Mouse (Mus musculus): ENCODE data around the gene Ecm1.
"Not testable (repeated sequence)": the region's sequence is repeated elsewhere in the genome, so short reads cannot be mapped to it uniquely, and the experiment has no call there.

Gene Ecm1

DNA sequence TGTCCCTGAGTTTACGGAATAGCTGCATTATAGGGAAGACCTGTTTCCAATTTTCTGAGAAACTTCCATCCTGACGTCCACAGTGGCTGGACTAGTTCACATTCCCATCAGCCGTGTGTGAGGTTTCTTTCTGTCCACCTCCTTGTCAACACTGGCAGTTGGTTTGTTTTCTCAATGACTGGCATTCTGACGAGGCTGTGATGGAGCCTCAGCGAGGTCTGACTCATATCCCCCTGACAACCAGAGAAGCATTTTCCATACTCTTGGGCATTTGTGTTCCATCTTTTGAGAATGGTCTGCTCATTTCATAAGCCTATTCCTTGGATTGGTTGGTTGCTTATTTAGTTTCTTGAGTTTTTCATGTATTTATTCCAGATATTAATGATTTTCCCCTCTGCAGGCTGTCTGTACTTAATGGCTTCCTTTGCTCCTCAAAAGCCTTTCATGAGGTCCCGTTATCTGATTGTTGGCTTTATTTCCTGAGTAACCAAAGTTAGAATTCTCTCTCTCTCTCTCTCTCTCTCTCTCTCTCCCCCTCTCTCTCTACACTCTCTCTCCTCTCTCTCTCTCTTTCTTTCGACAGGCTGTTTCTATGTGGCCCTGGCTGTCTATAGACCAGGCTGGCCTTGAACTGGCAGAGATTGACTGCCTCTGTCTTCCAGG lies 12.5 kb downstream of the Ecm1 start:
- no peak for DNase-seq (ENCODE audit: low read depth, low spot score)

DNA sequence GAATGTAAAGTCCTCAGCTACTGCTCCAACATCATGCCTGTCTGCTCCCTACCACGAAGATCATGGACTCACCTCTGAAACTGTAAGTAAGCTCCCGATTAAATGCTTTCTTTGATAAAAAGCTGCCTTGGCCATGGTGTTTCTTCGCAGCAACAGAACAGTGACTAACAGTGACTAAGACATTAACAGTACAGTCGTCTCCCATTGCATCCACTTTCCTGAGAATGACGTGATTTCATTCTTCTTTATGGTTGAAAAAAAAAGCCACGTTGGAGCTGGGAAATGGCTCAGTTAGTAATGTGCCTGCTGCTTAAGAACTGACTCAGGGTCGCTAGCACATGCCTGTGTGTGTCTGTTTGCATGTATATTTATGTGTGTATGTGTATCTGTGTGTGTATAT lies 13.5 kb downstream of the Ecm1 start:
- DNase-seq (ENCODE audit: low read depth, low spot score): no peak

DNA sequence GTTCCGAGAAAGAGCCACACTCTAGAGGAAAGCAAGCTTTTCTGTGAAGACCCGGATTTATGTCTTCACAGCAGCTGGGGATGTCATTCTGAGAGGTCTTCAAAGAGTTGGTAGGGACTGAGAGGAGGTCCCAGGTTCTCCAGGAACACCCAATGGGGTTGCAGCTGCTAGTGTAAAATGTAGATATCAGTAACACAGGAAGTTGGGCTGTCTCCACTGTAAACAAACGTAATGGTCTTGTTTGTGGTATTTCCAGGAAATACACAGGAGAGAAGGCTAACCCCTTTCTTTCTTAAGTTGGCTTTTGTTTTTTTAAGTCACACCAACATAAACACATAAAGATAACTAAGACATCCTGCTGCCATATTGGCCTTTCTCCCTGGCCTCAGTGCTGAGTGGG lies 17.0 kb downstream of the Ecm1 start:
- no peak for DNase-seq (ENCODE audit: low read depth, low spot score)

DNA sequence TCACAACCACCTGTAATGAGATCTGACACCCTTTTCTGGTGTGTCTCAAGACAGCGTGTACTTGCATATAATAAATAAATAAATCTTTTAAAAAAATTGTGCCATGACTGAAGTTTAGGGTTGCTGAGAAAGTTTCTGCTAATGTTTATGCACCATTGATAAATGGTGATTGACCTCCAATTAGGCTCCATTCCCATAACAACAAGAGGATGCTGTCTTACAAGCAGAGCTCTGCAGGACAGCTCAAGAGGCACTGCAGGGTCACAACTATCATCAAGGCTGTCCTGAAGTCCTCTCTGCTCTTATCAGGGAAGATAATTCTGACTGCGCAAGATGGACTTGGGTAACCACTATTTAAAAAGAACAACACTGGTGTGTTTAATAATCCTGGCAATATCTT lies 21.2 kb downstream of the Ecm1 start:
- DNase-seq (ENCODE audit: low read depth, low spot score): no peak

DNA sequence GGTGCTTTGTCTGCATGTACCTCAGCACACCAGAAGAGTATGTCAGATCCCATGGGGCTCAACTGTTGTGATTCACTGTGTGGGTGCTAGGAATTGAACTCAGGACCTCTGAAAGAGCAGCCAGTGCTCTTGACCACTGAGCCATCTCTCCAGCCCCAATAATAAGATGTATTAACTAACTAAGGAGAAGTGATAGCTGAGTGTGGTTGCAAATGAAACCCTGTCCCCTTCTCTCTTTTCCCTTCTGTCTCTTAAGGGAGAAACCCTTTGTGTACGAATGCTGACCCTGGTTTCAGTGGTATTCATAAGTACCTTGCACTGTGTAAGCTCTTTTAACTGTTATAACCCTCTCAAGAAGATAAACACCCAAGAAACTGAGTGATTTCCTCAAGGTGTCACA lies 23.3 kb downstream of the Ecm1 start:
- DNase-seq (ENCODE audit: low read depth, low spot score): no peak

DNA sequence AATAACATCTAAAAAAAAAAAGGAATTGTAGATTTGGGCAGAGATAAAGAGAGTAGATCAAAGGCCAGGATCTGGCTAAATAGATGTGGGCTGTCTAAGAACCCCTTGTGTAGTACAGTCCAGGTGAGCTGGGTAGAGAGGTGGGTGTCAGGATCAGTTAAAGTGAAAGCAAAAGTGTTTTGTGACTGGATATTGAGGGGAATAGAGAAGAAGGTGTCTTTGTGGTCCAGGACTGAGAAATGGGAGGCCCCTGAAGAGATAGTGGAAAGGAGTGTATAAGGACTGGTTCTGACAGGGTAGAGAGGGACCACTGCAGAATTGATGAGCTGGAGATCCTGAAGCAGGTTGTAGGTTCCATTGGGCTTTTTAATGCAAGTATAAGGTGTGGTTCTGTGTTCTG lies 29.4 kb downstream of the Ecm1 start:
- DNase-seq (ENCODE audit: low read depth, low spot score): no peak

DNA sequence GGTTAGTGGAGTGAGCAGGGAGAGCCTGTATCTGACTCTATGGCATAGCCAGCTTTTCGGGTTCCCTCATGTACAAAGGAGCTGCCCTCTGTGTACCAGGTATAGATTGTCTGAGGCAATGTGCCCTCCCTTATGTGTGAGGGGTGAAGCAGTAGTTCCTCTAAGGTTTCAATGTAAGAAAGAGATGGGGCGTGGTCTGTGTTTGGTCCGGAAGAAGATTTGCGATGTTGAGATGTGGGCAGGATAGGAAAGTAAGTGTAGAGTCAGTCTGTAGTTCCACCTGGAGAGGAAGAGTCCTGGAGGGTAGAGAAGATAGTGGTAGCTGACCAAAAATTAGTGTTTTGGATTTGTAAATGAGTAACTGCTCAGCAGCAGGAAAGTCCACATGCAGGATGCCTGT lies 30.3 kb downstream of the Ecm1 start:
- DNase-seq (ENCODE audit: low read depth, low spot score): no peak

DNA sequence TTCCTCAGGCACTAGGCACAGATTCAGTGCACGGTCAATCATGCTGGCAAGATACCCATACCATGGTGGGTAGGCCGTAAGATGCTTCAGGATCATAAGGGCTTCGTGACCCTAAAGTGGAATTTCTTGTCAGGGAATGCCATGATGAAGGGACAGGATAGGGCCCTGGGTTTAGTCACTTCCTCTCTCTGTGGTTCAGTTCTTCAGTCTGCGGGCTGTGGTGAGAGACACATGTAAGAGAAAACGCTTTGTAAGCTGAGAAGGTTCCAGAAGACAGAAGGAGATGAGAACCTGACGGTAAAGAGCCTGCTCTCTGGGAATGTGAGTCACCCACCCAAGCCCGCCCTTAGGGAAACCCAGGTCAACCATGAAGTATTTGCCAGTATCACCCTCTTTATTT lies 31.9 kb downstream of the Ecm1 start:
- no peak for DNase-seq (ENCODE audit: low read depth, low spot score)

DNA sequence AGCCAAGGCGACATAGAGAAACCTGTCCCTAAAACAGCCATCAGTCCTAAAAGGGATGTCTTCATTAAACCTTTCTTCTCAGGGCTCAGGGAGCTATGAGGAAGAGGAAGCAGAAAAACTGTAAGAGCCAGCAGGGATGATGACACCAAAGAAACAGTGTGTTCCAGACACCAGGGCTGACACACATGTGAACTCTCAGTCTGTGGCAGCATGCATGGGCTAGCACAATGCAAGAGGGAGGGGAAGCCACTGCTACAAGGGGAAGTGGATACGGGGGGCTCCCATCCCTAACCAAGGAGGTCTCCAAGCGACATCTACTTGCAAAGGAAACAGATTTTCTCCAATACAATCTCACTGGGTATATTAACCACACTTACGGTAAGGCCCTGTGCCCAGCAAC lies 33.1 kb downstream of the Ecm1 start:
- no peak for DNase-seq (ENCODE audit: low read depth, low spot score)

DNA sequence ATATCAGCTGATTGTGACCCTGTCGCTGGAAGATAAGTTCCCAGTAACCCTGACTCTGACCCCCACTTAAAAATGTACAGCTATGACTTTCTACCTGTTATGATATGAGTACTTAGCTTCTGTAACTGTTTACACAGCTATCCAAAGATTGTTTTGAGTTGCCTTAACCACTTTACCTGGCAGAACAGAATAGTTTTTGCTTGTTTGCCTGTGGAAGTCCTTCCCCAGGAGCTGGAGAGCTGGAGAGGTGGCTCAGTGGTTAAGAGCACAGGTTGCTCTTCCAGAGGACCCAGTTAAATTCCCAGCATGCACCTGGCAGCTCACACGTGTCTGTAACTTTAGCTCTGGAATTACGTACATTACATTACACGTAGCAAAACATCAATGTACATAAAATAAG lies 34.8 kb downstream of the Ecm1 start:
- DNase-seq (ENCODE audit: low read depth, low spot score): no peak

DNA sequence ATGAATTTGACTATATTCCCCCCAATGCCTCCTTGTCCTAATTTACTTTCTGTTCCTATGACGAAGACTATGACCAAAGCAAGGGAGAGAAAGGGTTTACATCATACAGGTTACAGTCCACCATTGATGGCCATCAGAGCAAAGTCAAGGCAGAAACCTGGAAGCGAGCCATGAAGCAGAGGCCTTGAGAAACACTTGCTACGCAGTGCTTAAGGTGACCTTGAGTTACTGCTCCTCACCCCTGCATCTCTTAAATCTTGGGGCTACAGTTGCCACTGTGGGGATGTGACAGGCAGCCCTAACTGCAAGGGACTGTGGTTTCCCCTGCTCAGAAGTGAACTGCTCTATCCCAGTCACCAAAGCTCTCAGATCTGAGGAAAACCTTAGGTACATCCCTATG lies 36.1 kb downstream of the Ecm1 start:
- no peak for DNase-seq (ENCODE audit: low read depth, low spot score)

DNA sequence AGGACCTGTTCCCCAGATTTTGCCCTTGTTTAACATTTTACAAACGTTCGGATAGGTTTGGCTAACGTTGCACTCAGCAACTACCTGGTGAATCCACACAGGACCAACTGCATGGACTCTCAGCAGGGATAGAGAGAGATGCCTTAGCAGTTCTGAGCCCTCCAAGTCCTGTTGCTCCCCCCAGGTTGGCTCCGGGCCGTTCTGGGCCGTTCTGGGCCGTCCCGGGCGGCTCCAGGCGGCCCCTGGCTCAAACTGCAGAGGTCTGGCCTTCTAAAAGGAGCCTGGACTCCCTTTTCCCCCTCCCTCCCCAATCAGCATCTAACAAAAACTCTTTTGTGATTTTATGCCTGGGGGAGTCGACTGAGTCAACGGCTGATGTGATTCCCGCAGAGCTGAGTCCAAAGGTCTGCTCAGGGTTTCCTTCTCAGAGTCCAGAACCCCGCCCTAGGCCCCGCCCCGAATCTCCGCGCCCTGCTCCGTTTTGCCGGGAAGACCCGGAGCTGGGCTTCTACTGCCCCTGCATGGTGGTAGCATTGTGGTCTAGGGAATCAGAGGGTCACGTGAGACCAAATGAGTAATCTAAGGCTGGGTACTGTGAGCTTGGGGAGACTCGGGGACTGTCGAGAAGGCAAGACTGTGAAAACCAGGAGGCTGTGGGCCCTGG lies 37.4 kb downstream of the Ecm1 start:
- peak; percentile 99 for DNase-seq (ENCODE audit: low read depth, low spot score)

DNA sequence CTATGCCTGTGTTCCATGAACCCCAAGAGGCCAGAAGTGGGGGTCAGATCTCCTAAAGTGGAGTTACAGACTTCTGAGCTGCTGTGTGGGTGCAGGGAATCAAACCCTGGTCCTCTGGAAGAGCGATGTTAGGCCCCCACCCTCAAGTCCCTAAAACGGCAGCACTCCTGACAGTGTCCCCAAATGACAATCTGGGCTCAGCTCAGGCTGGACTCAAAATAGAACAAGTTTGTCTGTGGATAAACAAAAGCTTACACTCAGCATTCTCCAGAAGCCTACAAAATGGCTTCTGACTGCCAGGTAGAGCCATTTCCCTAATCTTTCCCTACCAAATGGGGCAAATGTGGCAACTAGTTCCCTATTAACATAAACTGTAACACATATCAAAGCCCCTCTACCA lies 38.3 kb downstream of the Ecm1 start:
- DNase-seq (ENCODE audit: low read depth, low spot score): no peak

DNA sequence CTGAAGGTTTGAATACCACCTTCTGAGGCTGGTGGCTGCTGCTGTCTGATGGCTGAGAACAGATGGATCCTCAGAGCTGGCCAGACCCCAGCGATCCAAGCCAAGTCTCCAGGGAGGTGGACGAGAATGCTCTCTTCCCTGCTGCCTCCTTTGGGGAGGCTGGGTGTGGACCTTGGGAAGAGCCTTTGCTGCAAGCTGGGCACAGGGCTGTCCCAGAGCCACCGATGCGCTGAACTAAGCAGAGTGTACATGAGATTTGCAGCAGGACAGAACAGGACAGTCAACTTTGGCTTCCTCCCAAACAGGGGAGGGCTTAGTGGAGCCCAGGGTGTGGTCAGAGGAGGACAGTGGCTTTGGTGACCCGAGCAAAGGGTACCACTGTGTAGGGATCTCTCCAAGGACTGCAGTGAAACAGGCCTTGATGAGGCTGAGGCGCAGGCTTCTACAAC lies 39.1 kb downstream of the Ecm1 start:
- no peak for DNase-seq (ENCODE audit: low read depth, low spot score)

DNA sequence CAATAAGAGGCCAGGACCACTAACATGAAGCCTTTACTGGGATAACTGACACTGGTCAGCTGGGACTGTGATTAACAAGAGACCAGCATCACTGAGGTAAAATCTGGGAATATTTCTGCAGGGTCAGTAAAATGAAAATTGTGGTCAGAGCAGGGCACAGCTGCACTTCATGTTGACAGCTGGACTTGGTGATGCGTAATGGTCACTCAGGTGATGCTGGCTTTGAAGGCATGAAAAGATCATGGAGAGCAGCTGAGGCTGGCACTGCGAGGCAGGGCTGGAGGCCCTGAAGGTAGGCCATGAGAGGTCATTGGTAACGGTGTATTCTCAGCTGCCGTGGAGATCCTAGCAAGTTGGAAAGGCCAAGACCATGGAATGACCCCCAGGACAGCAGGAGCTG lies 41.1 kb downstream of the Ecm1 start:
- no peak for DNase-seq (ENCODE audit: low read depth, low spot score)

DNA sequence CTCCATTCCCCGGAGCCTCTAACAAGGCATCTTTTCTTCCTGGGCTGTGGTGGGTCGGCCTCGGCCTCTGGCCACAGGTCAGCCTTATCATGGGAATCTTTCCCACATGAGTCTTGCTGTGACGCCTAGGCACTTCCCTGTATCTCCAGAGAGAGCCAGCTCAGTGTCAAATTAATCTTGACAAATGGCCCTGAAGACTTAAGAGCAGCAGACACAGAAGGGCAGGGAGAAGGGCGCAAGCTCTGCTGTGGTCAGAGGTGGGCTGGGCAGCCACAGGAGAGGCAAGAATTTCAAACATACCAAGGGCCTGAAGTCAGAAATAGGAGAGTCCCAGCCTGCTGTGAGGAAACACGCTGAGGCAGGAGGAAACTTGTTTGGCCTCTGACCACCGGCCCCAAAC lies 43.0 kb downstream of the Ecm1 start:
- no peak for DNase-seq (ENCODE audit: low read depth, low spot score)

DNA sequence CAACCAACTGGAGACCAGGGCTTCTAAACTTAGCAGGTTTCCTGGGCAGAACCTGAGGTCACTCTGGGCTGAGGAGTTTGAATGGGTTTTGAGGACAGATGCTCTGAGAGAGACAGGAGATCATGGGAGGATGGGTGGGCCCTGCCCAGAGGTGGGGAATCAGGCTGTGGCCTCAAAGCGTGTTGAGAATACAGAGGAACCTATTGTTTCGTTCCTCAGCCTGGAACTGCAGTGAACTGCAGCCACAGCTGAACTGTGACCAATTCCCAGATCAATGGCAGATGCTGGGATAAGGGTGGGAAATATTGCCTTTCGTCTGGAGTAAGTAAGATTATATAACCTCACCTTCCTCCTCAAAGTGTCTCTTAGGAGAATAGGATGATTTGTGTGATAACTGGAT lies 43.6 kb downstream of the Ecm1 start:
- no peak for DNase-seq (ENCODE audit: low read depth, low spot score)

DNA sequence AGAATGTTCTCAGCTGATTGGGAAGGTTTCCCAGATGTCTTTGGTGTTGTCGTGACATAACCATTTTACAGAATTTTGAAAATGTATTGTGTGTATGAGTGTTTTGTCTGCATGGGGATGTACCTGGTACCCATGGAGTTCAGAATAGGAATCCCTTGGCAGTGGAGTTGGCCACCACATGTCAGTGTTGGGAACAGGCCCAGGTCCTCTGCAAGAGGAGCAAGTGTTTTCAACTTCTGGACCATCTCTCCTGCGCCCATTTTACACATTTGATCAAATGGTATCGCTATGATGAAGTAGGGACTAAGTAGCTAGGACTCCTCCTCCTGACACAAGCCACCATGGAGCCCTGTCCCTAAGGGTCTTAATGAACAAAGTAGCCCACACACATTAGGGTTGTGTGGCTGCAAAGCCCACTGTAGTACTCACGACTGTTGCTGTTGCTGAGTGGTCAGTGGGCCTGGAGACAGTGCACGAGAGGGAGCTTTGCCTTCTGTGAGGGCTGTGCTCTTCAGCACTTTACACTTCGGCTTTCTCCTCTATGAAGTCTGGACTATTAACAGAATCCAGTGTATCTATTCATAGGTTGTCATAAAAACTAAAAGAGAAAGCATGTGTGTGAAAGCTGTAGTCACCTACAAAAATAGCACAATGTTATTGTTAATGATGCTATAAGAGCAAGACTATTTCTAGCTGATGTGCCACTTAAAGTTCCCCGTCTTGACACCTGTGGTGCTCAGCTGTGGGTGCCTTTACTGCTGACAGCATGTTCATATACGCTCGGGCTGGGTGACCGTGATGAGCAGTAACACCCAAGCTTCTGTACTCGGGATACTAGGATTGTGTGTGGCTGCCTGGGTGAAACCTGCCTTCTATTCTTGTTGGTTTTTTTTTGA lies 44.3 kb downstream of the Ecm1 start:
- no peak for DNase-seq (ENCODE audit: low read depth, low spot score)

DNA sequence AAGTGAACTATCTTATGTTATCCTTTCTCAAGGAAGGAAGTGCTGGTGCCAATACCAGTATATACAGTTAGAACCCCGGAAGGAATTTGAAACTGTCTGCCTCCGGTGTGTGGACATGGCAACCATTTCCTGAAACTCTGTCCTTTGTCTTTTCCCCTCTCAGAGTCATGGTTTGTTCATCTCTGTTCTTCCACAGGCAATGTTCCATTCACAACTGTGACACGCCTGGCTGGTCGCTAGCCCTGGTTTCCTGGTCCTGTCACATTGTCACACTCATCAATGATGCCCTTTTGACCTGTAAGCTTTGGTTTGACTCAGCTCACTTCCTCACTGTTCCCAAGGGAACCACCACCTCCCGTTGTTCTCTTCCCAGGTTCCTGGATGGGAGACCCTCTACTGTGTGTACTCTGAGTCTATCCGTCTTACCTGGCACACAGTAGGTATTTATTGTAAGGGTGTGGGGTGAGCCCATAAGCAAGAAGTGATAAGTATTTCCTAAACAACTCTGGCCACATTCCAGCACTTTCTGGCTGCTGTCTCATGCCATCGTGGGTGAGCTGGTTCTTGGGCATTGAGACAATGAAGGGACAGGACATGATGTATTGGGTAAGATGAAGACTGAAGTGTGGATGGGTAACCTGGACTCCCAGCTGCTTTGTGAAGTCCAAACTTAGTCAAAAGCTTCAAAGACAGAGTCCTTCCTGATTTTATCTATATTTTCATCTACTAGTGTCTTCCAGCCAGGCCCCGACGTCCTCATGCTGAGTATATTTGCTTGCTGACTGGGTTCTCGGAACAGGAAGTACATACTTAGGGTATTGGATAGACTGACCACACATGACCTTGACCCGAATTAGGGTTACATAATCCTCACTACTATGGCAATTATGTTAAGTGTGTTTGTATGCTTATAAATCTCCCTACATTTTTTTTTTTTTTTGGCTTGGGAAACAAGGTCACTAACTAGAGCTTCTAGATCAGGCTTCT lies 45.3 kb downstream of the Ecm1 start:
- DNase-seq (ENCODE audit: low read depth, low spot score): no peak

DNA sequence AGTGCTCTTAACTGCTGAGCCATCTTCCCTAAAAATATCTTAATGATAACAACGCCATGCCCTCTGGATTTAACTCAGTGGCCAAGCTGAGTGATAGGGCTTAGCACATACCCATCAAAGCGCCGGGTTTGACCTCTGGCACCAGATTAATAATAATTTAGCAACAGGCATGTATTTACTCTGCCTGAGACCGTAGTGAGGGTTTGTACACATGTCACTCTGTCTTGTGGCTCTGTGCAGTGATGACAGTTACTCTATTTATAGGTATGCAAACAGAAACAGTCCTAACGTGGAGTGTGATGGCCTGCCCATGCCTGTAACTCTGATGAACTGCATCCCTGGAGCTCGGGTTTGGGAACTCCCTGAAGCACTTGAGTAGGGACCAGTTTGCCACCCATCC lies 46.7 kb downstream of the Ecm1 start:
- DNase-seq (ENCODE audit: low read depth, low spot score): no peak

DNA sequence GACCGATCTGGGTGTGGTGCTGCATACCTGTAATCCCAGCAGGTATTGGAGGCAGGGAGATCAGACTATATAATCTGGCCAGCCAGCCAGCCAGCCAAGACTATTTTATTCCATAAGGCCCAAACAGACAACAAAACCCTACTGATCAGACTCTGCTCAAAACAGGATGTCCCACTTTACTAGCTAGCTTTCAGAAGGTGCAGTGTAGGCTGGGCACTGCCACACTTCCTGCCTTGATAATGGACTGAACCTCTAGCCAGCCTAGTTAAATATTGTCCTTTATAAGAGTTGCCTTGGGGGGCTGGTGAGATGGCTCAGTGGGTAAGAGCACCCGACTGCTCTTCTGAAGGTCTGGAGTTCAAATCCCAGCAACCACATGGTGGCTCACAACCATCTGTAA lies 48.8 kb downstream of the Ecm1 start:
- not testable (repeated sequence) for DNase-seq (ENCODE audit: low read depth, low spot score)

DNA sequence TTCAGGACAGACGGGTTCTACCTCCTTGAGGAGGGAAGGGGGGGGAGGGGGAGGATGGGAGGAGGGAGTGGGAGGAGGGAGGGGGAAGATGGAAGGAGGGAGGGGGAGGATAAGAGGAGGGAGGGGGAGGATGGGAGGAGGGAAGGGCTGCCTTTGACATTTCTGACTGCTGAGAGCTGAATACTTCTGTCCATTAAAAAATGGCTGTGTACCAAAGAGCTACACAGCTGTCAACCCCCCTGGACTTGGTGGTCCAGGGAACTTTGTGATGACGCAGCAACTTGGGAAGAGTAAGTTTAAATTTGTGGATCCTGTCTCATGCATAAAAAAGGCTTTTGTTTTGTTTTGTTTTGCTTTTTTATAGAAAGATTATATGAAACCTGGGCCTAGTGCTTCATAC lies 49.4 kb downstream of the Ecm1 start:
- DNase-seq (ENCODE audit: low read depth, low spot score): no peak
